Mouse (Mus musculus) stomach, embryonic 14.5 days (tissue): ENCODE data around the gene Cenpx. TPM values are rescaled to one million over a fixed set of nuclear protein-coding genes. Genes with fewer than 3 reads are reported as not detected.
A peak's percentile ranks its signal among the peaks of the same experiment; 100 is the strongest.
"Not testable (repeated sequence)": the region's sequence is repeated elsewhere in the genome, so short reads cannot be mapped to it uniquely, and the experiment has no call there.

Experiments
- ATAC-seq: fragments of 200-750 bp; cut with Nextera tagmentation; 2 replicates; pipeline ENCODE4 v1.8.0; 2017; ENCODE audit warnings: low read depth, moderate TSS enrichment; ENCODE audit not compliant: insufficient number of reproducible peaks, insufficient read depth, low FRiP score
- H3K27ac ChIP-seq: fragments of 300-500 bp; sonication (generic); 2 replicates; pipeline ENCODE4 v1.5.1; 2014; ENCODE audit warnings: mild to moderate bottlenecking, low read length, moderate library complexity, mixed read lengths
- H3K27me3 ChIP-seq: fragments of 300-500 bp; sonication (generic); 2 replicates; pipeline ENCODE4 v1.6.1; 2014; ENCODE audit warnings: low read length, control low read depth, mixed read lengths; ENCODE audit not compliant: control insufficient read depth, insufficient read depth
- H3K36me3 ChIP-seq: fragments of 300-500 bp; sonication (generic); 2 replicates; pipeline ENCODE4 v1.6.1; 2014; ENCODE audit warnings: mild to moderate bottlenecking, control low read depth, low read length, moderate library complexity, mixed read lengths; ENCODE audit not compliant: control insufficient read depth, insufficient read depth
- H3K4me1 ChIP-seq: fragments of 300-500 bp; sonication (generic); 2 replicates; pipeline ENCODE4 v1.6.1; 2014; ENCODE audit warnings: low read length, control low read depth, mixed read lengths; ENCODE audit not compliant: control insufficient read depth, insufficient read depth
- H3K4me2 ChIP-seq: fragments of 300-500 bp; sonication (generic); replicated peaks from 2 replicates; pipeline ENCODE4 v1.6.1; 2014; ENCODE audit warnings: low read depth, low read length, control low read depth
- H3K4me3 ChIP-seq: fragments of 300-500 bp; sonication (generic); 2 replicates; pipeline ENCODE4 v1.5.1; 2014; ENCODE audit warnings: low read depth, low read length, control low read depth
- H3K9ac ChIP-seq: fragments of 300-500 bp; sonication (generic); replicated peaks from 2 replicates; pipeline ENCODE4 v1.6.1; 2014; ENCODE audit warnings: low read depth, mild to moderate bottlenecking, control low read depth, low read length, moderate library complexity, mixed read lengths
- H3K9me3 ChIP-seq: fragments of 300-500 bp; sonication (generic); 2 replicates; pipeline ENCODE4 v1.6.1; 2016; ENCODE audit warnings: low read depth, low read length, control low read depth; ENCODE audit not compliant: control insufficient read depth
- WGBS: fragments of 180-500 bp; shearing (Covaris S2); extraction: QIAGEN DNeasy Blood & Tissue Kit; methylation state at CpG from one replicate; pipeline ENCODE4 v1.1.7; 2014; 5-methylcytosine and 5-hydroxymethylcytosine counted together
- polyA plus RNA-seq: library from polyadenylated mRNA; unstranded; fragments of >200 nt; fragmentation: Nextera tagmentation; extraction: Ambion mirVana; gene quantifications from 2 replicates; pipeline ENCODE4 v1.2.1, GENCODE M21; 2014

The Cenpx gene
- polyA plus RNA-seq, result 152 and 165 TPM in 2 replicates

GRCm38 (mm10) chr11:120713580-120714518 lies at the start of gene Cenpx, which contains the start of gene Lrrc45:
Cenpx (minus strand) TSS chr11:120713738.
Lrrc45 (plus strand) TSS chr11:120713925.
- Histone ChIP-seq H3K36me3 (peaks cover 19% of the 10 kb centered on the region), H3K9ac (peak within 1 kb of the TSS; percentile 54), H3K27me3 (no peaks in the 10 kb centered on the region), H3K4me1 (peaks cover 17% of the 10 kb centered on the region), H3K4me3 (peak within 1 kb of the TSS; percentile 60), H3K27ac (peak within 1 kb of the TSS; percentile 73), H3K4me2 (peak within 1 kb of the TSS; percentile 94), H3K9me3 (no peaks in the 10 kb centered on the region)
- peak; percentile 97 for ATAC-seq
- 4% methylated on average over 53 of the region's 53 CpGs for WGBS

GRCm38 (mm10) chr11:120762672-120763041 lies 49.1 kb upstream of the Cenpx start, which contains the start of gene Hmga1b:
Hmga1b (plus strand) TSS chr11:120762794.
- not testable (repeated sequence) for H3K9ac ChIP-seq, H3K4me2 ChIP-seq
- 20% methylated on average over 13 of the region's 14 CpGs for WGBS

GRCm38 (mm10) chr11:120761811-120762671 lies 48.5 kb upstream of the Cenpx start:
- Histone ChIP-seq H3K27ac (no peak overlapping the region), H3K9ac (no peak overlapping the region), H3K4me3 (no peak overlapping the region), H3K4me2 (no peak overlapping the region), H3K9me3 (peaks cover 13% of the 10 kb centered on the region), H3K27me3 (no peaks in the 10 kb centered on the region), H3K4me1 (no peaks in the 10 kb centered on the region), H3K36me3 (no peaks in the 10 kb centered on the region)
- 60% methylated on average over 14 of the region's 14 CpGs for WGBS
- 0 out of 2 replicates have a peak, but pooled peaks have one; percentile 44 for ATAC-seq

More at GRCm38 (mm10) chr11:120762672-120763041, 49.1 kb upstream of the Cenpx start, which contains the start of gene Hmga1b:
- ATAC-seq, H3K4me3 ChIP-seq, H3K4me1 ChIP-seq, H3K27ac ChIP-seq, H3K27me3 ChIP-seq, H3K36me3 ChIP-seq: not testable (repeated sequence)
- H3K9me3 ChIP-seq, result peaks cover 12% of the 10 kb centered on the region

- Histone ChIP-seq H3K27ac (no peak overlapping the region), H3K27me3 (no peaks in the 10 kb centered on the region), H3K4me3 (no peak overlapping the region), H3K9me3 (peaks cover 13% of the 10 kb centered on the region), H3K4me1 (no peaks in the 10 kb centered on the region), H3K4me2 (no peak overlapping the region), H3K36me3 (no peaks in the 10 kb centered on the region), H3K9ac (no peak overlapping the region)
- ATAC-seq, result no peak
- 83% methylated on average over 9 of the region's 9 CpGs for WGBS
These were observed 46.7 kb upstream of the Cenpx start for GRCm38 (mm10) chr11:120760236-120760635.

- Histone ChIP-seq H3K9me3 (no peaks in the 10 kb centered on the region), H3K27me3 (no peaks in the 10 kb centered on the region), H3K4me3 (no peak overlapping the region), H3K4me2 (no peak overlapping the region), H3K9ac (no peak overlapping the region), H3K36me3 (no peaks in the 10 kb centered on the region), H3K27ac (no peak overlapping the region), H3K4me1 (no peaks in the 10 kb centered on the region)
- ATAC-seq, result no peak
- 58% methylated on average over 4 of the region's 4 CpGs for WGBS
These were observed 38.1 kb upstream of the Cenpx start for GRCm38 (mm10) chr11:120751606-120752005.

GRCm38 (mm10) chr11:120749430-120749829 lies 35.9 kb upstream of the Cenpx start:
- WGBS, result 58% methylated on average over 8 of the region's 8 CpGs
- H3K4me3 ChIP-seq, result no peak overlapping the region
- H3K4me1 ChIP-seq, result no peaks in the 10 kb centered on the region
- H3K9ac ChIP-seq, result no peak overlapping the region
- no peaks in the 10 kb centered on the region for H3K9me3 ChIP-seq
- H3K27me3 ChIP-seq, result no peaks in the 10 kb centered on the region
- H3K27ac ChIP-seq, result no peak overlapping the region
- H3K36me3 ChIP-seq, result no peaks in the 10 kb centered on the region
- no peak for ATAC-seq
- H3K4me2 ChIP-seq, result no peak overlapping the region

GRCm38 (mm10) chr11:120747974-120748373 lies 34.4 kb upstream of the Cenpx start:
- no peaks in the 10 kb centered on the region for H3K4me1 ChIP-seq
- 66% methylated on average over 4 of the region's 4 CpGs for WGBS
- no peak overlapping the region for H3K9ac ChIP-seq
- ATAC-seq, result no peak
- H3K4me3 ChIP-seq, result no peak overlapping the region
- no peaks in the 10 kb centered on the region for H3K36me3 ChIP-seq
- H3K27ac ChIP-seq, result no peak overlapping the region
- H3K27me3 ChIP-seq, result no peaks in the 10 kb centered on the region
- no peaks in the 10 kb centered on the region for H3K9me3 ChIP-seq
- H3K4me2 ChIP-seq, result no peak overlapping the region

- Histone ChIP-seq H3K9ac (no peak overlapping the region), H3K4me2 (no peak overlapping the region), H3K9me3 (no peaks in the 10 kb centered on the region), H3K36me3 (no peaks in the 10 kb centered on the region), H3K4me1 (no peaks in the 10 kb centered on the region), H3K27me3 (no peaks in the 10 kb centered on the region), H3K4me3 (no peak overlapping the region), H3K27ac (no peak overlapping the region)
- ATAC-seq, result no peak
- 60% methylated on average over 7 of the region's 7 CpGs for WGBS
These were observed 30.7 kb upstream of the Cenpx start for GRCm38 (mm10) chr11:120744121-120744701.
